Mouse (Mus musculus): ENCODE results near the gene Usp32.

GRCm38 (mm10) chr11:84961571-84961970 is 178.4 kb downstream of the Usp32 start:
- TF ChIP-seq CTCF (IDR thresholded peaks at IDR 0.05; ENCODE audit: extremely low read depth, insufficient read depth, low read length) (no peak), POLR2A (IDR thresholded peaks at IDR 0.05; ENCODE audit: extremely low read depth, insufficient read depth, low read length) (no peak)

Measured in cortical plate, adult 2 months (tissue).